Mouse (Mus musculus) gastrocnemius, adult 18-20 months (tissue): ENCODE data around the gene Hivep3. TPM values are rescaled to one million over a fixed set of nuclear protein-coding genes. Genes with fewer than 3 reads are reported as not detected.

ENCODE experiments used
- DNase-seq: peaks from one replicate; pipeline ENCODE4 v3.0.0; 2021; ENCODE audit warnings: low spot score
- total RNA-seq, 2 experiments: library from RNA; stranded (reverse); gene quantifications; 2 replicates each; pipeline ENCODE4 v1.2.3; 2021

The Hivep3 gene
- total RNA-seq, 2 experiments from 2014 or later: 3.0 to 5.6 TPM

- no peak for DNase-seq
Observed at GRCm38 (mm10) chr4:119815133-119815792, 81.7 kb downstream of the Hivep3 start.

DNA sequence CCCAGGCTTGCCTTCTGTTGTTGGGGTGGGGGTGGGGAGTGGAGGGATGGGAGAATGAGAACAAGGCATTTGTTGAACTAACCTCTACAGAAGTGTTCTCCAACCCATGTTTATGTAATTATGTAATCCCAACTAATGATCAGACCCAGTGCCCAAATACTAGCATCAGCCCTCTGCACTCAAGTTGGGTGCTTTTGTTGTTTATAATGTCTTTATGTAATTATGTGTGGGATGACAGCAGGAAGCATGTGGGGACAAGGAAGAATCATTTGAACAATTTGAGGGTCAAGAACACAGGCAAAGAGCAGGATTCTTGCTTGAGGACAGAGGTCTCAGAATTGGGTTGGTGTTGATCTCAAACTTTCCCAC lies 82.2 kb downstream of the Hivep3 start:
- DNase-seq: no peak

DNA sequence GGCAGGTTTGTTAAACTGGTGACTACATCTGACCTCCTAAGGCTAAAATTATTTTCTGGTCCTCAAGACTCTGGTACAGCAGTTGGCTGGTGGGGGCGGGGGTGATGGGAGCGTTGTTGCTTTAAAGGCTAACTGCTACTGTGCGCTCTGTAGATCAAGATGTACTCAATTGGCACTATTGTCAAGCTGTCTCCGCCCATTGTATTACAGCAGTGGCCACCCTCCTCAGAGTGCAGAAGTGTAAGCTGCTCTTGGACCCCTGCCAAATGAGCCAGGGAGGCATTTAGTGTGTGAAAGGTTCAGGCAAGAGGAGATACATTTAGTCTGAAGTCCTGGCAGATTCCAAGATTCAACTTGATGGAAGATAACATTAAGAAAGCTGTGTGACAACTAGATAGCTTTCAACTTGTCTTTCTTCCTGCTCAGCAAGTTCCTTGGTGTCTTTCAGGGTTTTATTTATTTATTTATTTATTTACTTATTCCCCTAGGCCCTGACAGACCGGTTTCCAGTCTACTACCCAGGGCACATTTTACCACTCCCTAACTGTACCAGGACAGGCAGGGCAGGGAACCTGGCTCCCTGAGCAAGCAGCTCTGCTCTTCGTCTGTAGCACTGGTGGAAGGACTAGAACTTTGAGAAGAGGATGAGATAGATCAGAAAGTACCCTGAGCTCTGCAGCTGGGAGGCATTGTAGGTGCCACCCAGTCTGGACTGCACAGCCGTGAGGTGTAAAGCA lies 83.2 kb downstream of the Hivep3 start:
- DNase-seq: peak; percentile 17

GRCm38 (mm10) chr4:119825956-119826355 lies 92.4 kb downstream of the Hivep3 start:
- DNase-seq: no peak

DNA sequence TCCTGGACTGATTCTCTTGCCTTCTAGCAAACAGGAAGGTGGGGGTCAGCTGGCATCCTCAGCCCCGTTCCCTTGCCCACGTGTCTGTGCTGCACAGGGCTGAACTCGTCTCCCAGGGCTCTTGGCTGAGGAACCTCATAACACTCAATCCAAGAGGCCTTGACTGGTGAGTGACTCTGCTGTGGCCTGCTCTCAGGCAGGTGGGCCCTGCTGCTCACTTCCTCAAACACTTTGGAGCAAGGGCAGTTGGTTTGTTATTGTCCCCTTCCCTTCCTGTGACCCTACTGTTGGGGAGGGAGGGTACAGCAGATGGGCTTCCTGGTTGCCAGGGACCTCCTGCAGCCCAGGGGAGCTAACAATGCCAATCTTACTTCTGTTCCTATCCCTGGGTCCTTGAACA lies 94.8 kb downstream of the Hivep3 start:
- no peak for DNase-seq

DNA sequence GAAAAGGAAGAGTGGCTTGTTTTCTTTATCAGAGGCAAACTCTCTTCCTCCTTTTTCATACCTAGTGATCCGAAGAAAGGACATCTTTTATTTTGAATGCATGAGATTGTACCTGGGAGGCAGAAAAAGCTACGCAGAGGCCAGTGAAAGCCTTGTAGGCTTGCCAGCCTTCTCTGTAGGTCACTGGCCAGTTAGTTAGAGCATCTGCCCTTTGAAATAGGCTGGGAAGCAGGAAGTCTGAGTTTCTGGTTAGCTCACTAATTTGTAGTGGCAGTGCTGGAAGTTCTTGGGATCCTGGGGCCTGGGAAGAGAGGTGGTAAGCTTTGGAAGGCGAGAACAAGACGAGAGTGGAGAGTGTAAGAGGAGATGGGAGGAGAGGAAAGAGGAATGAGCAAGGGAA lies 95.4 kb downstream of the Hivep3 start:
- no peak for DNase-seq

- DNase-seq: no peak
Observed at GRCm38 (mm10) chr4:119833333-119833732, 99.7 kb downstream of the Hivep3 start.

- no peak for DNase-seq
Observed at GRCm38 (mm10) chr4:119833884-119834283, 100.3 kb downstream of the Hivep3 start.

- no peak for DNase-seq
Observed at GRCm38 (mm10) chr4:119836181-119836580, 102.6 kb downstream of the Hivep3 start.

GRCm38 (mm10) chr4:119837505-119838065 lies 104.0 kb downstream of the Hivep3 start:
- DNase-seq: no peak

GRCm38 (mm10) chr4:119838308-119838707 lies 104.7 kb downstream of the Hivep3 start:
- no peak for DNase-seq

DNA sequence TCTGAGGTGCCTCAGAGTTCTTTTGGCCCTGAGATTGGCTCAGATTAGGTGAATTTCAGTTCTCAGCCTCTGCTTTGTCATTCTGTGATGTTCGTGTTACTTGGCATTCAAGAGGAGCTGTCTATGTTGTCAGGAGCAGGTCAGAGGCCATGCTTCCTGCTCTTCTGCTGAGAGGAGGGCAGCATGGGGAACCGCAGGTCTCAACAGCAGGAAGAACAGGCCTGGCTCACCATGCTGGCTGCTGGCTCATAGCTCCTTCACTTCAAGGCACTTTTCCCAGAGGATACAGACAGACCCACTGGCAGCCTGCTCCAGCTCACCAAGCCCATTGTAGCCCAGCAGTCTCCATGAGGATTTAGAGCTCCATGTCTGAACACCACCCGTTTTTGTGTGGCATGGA lies 109.7 kb downstream of the Hivep3 start:
- DNase-seq: no peak

GRCm38 (mm10) chr4:119844267-119844666 lies 110.7 kb downstream of the Hivep3 start:
- no peak for DNase-seq

DNA sequence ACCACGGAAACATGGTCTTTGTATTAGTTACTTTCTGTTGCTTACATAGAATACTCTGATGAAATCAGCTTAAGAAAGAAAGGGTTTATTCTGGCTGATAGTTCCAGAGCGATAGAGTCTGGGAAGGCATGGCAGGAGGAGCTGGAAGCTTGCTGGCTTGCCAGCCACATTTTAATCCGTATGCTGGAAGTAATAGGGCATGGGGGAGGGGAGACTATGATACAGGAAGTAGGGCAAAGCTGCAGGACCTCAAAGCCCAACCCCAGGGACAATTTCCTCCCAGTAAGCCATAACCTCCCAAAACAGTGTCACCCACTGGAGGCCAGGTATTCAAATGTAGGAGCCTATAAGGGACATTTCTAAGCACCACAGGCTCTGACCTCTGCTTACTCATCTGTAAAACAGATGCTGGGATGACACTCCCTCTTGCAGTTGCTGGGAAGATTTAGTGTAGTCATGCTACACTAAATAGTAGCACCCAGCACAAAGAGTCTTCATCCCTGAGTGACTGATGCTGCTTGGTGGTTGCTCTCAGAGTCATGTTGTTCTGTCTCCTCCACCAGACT lies 112.1 kb downstream of the Hivep3 start:
- DNase-seq: no peak

DNA sequence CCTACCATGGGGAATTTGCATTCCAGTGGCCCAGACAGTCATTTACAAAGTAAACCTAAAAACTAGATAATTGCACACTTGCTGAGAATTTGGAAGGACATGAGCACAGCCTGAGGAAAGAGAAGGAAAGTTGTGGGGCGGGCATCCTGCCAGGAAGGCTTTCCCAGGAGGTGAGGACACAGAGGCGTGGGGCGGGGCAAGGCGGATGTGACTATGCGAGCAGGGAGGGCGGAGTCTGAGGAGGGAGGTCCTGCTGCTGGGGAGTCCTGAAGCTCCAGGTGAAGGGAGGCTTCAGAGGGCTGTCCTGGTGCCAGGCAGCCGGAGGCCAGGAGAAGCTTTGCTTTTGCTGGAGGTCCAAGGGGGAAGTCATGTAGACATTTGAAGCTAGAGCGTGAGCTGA lies 118.9 kb downstream of the Hivep3 start:
- peak; percentile 43 for DNase-seq

GRCm38 (mm10) chr4:119854307-119855144 lies 120.9 kb downstream of the Hivep3 start:
- no peak for DNase-seq

GRCm38 (mm10) chr4:119859454-119859853 lies 125.9 kb downstream of the Hivep3 start:
- DNase-seq: peak; percentile 46

GRCm38 (mm10) chr4:119861001-119861400 lies 127.4 kb downstream of the Hivep3 start:
- peak; percentile 19 for DNase-seq

DNA sequence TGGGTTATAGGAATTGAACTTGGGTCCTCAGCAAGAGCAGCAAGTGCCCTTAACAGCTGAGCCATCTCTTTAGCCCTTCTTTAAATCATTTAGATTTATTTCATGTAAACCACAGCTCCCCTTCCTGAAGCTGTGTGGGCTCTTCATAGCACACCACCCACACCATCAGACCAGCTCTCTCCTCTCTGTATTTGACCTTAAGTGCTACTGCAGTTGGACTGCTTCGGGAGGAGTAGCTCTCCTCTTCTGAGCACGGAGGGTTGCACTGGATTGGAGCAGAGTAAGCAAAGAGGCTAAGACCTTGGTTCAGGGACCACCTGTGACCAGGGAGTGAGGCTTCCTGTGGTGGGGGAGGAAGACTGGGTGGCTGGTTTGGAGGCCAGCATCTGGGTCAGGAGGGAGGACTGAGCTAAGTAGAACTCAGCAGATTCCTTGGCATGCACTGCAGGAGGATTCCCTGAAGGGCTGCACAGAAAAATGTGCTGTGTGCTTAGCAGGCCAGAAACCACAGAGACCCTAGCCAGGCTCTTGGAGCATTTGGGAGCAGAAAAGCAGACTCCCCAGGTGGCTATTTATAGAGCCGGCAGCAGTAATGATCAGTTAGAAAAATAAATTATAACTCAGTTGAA lies 132.4 kb downstream of the Hivep3 start:
- peak; percentile 51 for DNase-seq

DNA sequence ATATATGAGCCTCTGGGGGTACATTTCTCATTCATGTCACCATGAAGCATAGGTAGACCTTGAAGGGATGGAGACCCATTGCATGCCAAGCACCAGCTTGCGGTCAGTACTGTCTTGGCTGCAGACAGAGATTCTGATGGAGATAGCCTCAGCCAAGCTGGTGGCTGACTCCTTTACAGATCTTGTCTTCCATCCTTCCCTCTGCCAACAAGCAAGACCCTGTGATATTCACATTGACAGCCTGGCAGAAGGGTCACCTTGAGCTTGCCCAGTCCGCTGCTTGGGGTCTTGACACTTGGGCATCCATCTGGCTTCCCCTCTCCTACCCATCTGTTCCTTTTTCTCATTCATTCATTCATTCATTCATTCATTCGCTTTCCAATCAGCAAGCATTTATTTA lies 133.5 kb downstream of the Hivep3 start:
- no peak for DNase-seq

GRCm38 (mm10) chr4:119870411-119870810 lies 136.8 kb downstream of the Hivep3 start:
- no peak for DNase-seq
